In genomic region chr12:107085906-107086655, GRCm38 (mm10) we compare ENCODE assay signal across 8 mouse cellular contexts.
A peak's percentile ranks its signal among the peaks of the same experiment; 100 is the strongest.
DNase-seq lines count a peak whose midpoint lies in the region; ATAC-seq and TF ChIP-seq lines count a peak whose summit lies in the region.

No protein-coding gene starts in this region.

- no peak overlapping the region for H3K4me3 ChIP-seq in gastrocnemius, adult 2 months
- H3K4me3 ChIP-seq in embryonic facial prominence, embryonic 14.5 days (ENCODE audit: low read depth, low read length): no peak overlapping the region
- H3K4me3 ChIP-seq in limb, embryonic 10.5 days: peak overlapping the region; percentile 29

- peak; percentile 22; the same call in 1 of the 2 replicates for TF ChIP-seq CTCF in gastrocnemius, adult 2 months (IDR thresholded peaks at IDR 0.05)

- peak overlapping the region; percentile 31 for H3K4me2 ChIP-seq in embryonic facial prominence, embryonic 14.5 days (ENCODE audit: low read depth, low read length)

- no peak overlapping the region for H3K27ac ChIP-seq in gastrocnemius, adult 2 months
- H3K27ac ChIP-seq in embryonic facial prominence, embryonic 14.5 days (replicated peaks; ENCODE audit: low read depth, low read length): no peak overlapping the region
- no peak overlapping the region for H3K27ac ChIP-seq in limb, embryonic 10.5 days

- peaks cover 8% of the 10 kb centered on the region for H3K4me1 ChIP-seq in embryonic facial prominence, embryonic 14.5 days (ENCODE audit: control insufficient read depth, insufficient read depth, low read length)
- H3K4me1 ChIP-seq in limb, embryonic 10.5 days: peaks cover 21% of the 10 kb centered on the region

- ATAC-seq in activated CD4-positive, CD25-positive, alpha-beta regulatory T cell, adult 4 months: peak; percentile 84
- ATAC-seq in embryonic facial prominence, embryonic 14.5 days (ENCODE audit: low read depth): 0 out of 2 replicates have a peak, but pooled peaks have one; percentile 44
- ATAC-seq in inflammation-experienced regulatory T-cells, adult 6 months: peak; percentile 89

- 27% methylated on average over 16 of the region's 16 CpGs for whole genome bisulfite sequencing in embryonic facial prominence, embryonic 14.5 days
- WGBS in limb, embryonic 10.5 days: 16% methylated on average over 16 of the region's 16 CpGs

- H3K9me3 ChIP-seq in embryonic facial prominence, embryonic 14.5 days (ENCODE audit: control insufficient read depth, low read length): no peaks in the 10 kb centered on the region
- no peaks in the 10 kb centered on the region for H3K9me3 ChIP-seq in limb, embryonic 10.5 days (replicated peaks)

- no peak for DNase-seq in gastrocnemius, adult 2 months
- DNase-seq in gastrocnemius, adult 18-20 months (ENCODE audit: low spot score): no peak
- DNase-seq in embryonic facial prominence, embryonic 14.5 days (ENCODE audit: low spot score): peak; percentile 77
- peak; percentile 82 for DNase-seq in limb, embryonic 10.5 days (ENCODE audit: low spot score)
- peak; percentile 76 for DNase-seq in neural tube, embryonic 10.5 days (ENCODE audit: extremely low spot score, low spot score)
- DNase-seq in thymus, postnatal 14 days: peak; percentile 97

- H3K9ac ChIP-seq in embryonic facial prominence, embryonic 14.5 days (ENCODE audit: low read depth, low read length): no peak overlapping the region

- H3K36me3 ChIP-seq in embryonic facial prominence, embryonic 14.5 days (ENCODE audit: control insufficient read depth, insufficient read depth, low read length): no peaks in the 10 kb centered on the region
- no peaks in the 10 kb centered on the region for H3K36me3 ChIP-seq in limb, embryonic 10.5 days

- 0 out of 2 replicates have a peak, but pooled peaks cover 3% of the 10 kb centered on the region for H3K27me3 ChIP-seq in embryonic facial prominence, embryonic 14.5 days (replicated peaks; ENCODE audit: control insufficient read depth, insufficient read depth, low read length)
- H3K27me3 ChIP-seq in limb, embryonic 10.5 days (ENCODE audit: low read depth, poor library complexity, severe bottlenecking): peaks cover 13% of the 10 kb centered on the region

- intact Hi-C loops in gastrocnemius, adult 2 months (cut with DNase I): no loop called here

Comparison
In these comparisons a context has a peak if more than half of its experiments do, and no peak if none do; other contexts are left out.
1. DNase-seq: peak in embryonic facial prominence, embryonic 14.5 days (single experiment), limb, embryonic 10.5 days (single experiment), neural tube, embryonic 10.5 days (single experiment) and thymus, postnatal 14 days (single experiment); none in gastrocnemius, adult 2 months (single experiment) and gastrocnemius, adult 18-20 months (single experiment).
2. Peak in every context shown above with its lines, with median percentiles within 50 percentile points of each other: ATAC-seq.